Mouse (Mus musculus) neural tube, embryonic 11.5 days (tissue): ENCODE measurements at regions not wholly inside any gene's neighbourhood (a gene's known extent, or its start where the extent isn't known, plus 50 kb on each side); places are given as distances from the start of the nearest gene placed in this dataset.

Experiments used
- ATAC-seq: fragments of 200-750 bp; cut with Nextera tagmentation; 2 replicates; pipeline ENCODE4 v1.8.0; 2017; ENCODE audit warnings: moderate number of reproducible peaks, mild to moderate bottlenecking, moderate TSS enrichment, moderate library complexity; ENCODE audit not compliant: insufficient read depth, low FRiP score, low TSS enrichment
- DNase-seq: peaks from one replicate; pipeline ENCODE4 v3.0.0-alpha.2; 2015; ENCODE audit warnings: low spot score
- H3K27ac ChIP-seq: fragments of 300-500 bp; sonication (generic); 2 replicates; pipeline ENCODE4 v1.5.1; 2014; ENCODE audit warnings: low read depth, mild to moderate bottlenecking, low read length
- H3K27me3 ChIP-seq: fragments of 300-500 bp; sonication (generic); 2 replicates; pipeline ENCODE4 v1.6.1; 2014; ENCODE audit warnings: mild to moderate bottlenecking, low read length, mixed read lengths; ENCODE audit not compliant: control insufficient read depth, insufficient read depth
- H3K36me3 ChIP-seq: fragments of 300-500 bp; sonication (generic); 2 replicates; pipeline ENCODE4 v1.6.1; 2014; ENCODE audit warnings: mild to moderate bottlenecking, low read length, moderate library complexity, mixed read lengths; ENCODE audit not compliant: control insufficient read depth, insufficient read depth
- H3K4me1 ChIP-seq: fragments of 300-500 bp; sonication (generic); 2 replicates; pipeline ENCODE4 v1.6.1; 2014; ENCODE audit warnings: low read length, mixed read lengths; ENCODE audit not compliant: control insufficient read depth, insufficient read depth
- H3K4me2 ChIP-seq: fragments of 300-500 bp; sonication (generic); 2 replicates; pipeline ENCODE4 v1.6.1; 2014; ENCODE audit warnings: low read depth, mild to moderate bottlenecking, moderate library complexity
- H3K4me3 ChIP-seq: fragments of 300-500 bp; sonication (generic); 2 replicates; pipeline ENCODE4 v1.5.1; 2014; ENCODE audit warnings: low read depth, low read length
- H3K9ac ChIP-seq: fragments of 300-500 bp; sonication (generic); 2 replicates; pipeline ENCODE4 v1.6.1; 2014; ENCODE audit warnings: mild to moderate bottlenecking, low read length
- H3K9me3 ChIP-seq: fragments of 300-500 bp; sonication (generic); 2 replicates; pipeline ENCODE4 v1.6.1; 2016; ENCODE audit warnings: low read length; ENCODE audit not compliant: control insufficient read depth
- WGBS: fragments of 180-500 bp; shearing (Covaris S2); extraction: QIAGEN DNeasy Blood & Tissue Kit; methylation state at CpG from one replicate; pipeline ENCODE4 v1.1.7; 2014; 5-methylcytosine and 5-hydroxymethylcytosine counted together

DNA sequence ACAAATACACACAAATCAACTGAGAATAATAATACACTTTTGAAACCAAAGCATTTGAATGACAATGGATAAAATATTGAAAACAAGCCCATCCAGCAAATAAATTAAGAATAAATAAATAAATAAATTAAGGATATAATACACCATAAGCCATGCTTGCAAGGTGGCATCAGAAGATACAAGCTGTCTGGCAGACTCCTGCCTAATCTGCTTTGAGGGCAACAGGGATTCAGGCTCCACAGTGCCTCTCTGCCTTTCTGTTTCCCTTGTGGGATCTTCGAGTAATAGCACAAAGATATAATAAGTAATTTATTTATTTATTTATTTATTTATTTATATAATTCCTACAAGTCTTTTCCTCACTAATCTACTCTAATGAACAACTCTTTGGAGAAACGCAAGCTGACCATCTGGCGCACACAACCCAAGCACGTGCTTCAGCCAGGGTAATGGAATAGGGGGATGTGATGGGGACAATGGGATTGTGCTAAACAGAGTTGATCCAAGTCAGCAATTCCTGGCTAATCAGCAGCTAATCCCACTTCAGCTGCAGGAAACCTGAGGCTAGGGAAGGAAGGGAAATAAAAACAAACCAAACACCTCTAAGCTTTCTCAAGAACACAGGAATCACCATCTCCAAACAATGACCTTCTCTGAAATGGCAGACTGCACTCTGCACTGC lies 205.8 kb upstream of the Cd180 start:
- ATAC-seq (no peak), DNase-seq (no peak)
- no peaks in the 10 kb centered on the region for H3K27me3 ChIP-seq
- WGBS, result 71% methylated on average over 4 of the region's 4 CpGs
- H3K27ac ChIP-seq, result no peak overlapping the region
- H3K36me3 ChIP-seq, result no peaks in the 10 kb centered on the region
- H3K4me1 ChIP-seq, result no peaks in the 10 kb centered on the region
- H3K9me3 ChIP-seq, result no peaks in the 10 kb centered on the region
- H3K4me2 ChIP-seq, result no peak overlapping the region
- no peak overlapping the region for H3K4me3 ChIP-seq
- no peak overlapping the region for H3K9ac ChIP-seq

DNA sequence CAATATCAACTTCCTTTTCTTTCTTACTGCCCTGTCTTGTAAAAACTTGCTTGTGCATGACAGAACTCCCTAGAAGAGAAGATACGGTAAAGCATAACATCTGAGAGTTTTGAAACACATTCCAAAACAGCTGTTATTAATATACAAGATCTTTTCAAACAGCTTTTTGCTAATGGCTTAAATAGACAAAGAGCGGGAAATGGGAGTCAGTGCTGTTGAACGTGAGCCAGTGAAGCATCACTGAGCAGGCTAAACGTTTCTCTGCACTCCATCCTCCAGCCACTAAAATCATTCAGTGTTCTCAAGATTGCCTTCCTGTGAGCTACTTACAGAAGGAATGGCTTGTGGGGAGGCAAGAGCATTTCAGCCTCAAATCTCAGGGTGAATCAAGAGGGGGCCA lies 202.0 kb upstream of the Cd180 start:
- DNase-seq (no peak), ATAC-seq (no peak)
- Histone ChIP-seq H3K4me3 (no peak overlapping the region), H3K27ac (no peak overlapping the region), H3K27me3 (no peaks in the 10 kb centered on the region), H3K9me3 (no peaks in the 10 kb centered on the region), H3K4me2 (no peak overlapping the region), H3K36me3 (no peaks in the 10 kb centered on the region), H3K4me1 (no peaks in the 10 kb centered on the region), H3K9ac (no peak overlapping the region)
- WGBS, result 87% methylated on average over 4 of the region's 4 CpGs

DNA sequence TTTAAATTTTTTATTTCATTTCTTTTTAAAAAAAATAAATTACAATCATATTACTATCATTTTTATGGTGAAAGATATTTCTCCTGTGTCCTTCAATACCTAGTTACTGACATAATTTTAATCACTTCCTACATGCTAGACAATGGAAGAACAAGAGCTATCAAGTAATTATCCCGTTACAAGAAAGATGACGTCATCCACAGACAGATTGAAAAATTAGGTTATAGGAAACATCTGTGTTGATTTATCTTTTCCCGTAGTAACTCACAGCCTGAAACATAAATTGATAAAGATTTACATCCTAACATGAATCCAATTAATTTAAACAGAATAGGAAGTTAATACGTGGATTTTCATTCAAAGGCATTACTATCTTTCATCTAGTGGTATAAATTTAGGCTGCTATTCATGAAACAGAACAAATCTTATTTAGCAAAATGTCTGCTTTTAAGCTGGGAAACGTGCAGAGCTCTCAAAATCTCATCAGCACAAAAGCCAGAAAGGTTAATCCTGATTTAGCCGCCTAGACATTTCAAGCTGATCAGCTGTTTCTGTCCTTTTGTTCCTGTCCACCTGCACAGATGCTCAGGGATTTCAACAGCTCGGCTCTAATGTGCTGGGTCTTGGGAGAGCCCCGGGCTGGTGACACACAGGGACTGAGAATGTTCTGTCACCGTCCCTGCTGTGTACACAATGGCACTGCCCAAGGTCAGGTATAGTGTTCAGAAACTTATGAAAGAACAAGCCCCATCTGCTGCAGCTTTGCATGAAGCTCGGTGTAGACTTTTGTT lies 189.0 kb upstream of the Cd180 start:
- Histone ChIP-seq H3K9me3 (no peaks in the 10 kb centered on the region), H3K9ac (no peak overlapping the region), H3K4me1 (no peaks in the 10 kb centered on the region), H3K27ac (no peak overlapping the region), H3K27me3 (no peaks in the 10 kb centered on the region), H3K4me3 (no peak overlapping the region), H3K4me2 (no peak overlapping the region), H3K36me3 (no peaks in the 10 kb centered on the region)
- no peak for ATAC-seq
- WGBS, result 63% methylated on average over 10 of the region's 10 CpGs
- peak; percentile 18 for DNase-seq

DNA sequence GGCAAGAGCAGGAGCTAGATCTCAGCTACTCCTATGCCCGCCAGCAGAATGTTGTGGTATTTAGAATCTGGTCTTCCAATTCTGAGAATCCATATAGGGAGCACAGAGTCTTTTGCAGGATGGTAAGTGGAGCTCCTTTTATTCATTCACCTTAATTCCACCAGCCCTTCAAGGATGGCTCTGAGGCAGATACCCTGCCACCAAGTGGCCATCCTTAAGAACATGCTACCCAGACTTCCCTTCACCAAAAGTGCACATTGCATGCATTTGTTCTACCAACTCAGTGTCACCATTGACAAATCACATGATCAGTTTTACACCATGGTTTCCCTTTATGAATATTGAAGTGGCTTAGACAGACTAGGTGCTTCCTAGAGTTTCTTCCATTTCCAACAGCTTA lies 186.1 kb upstream of the Cd180 start:
- DNase-seq (no peak), ATAC-seq (no peak)
- Histone ChIP-seq H3K9ac (no peak overlapping the region), H3K27me3 (no peaks in the 10 kb centered on the region), H3K9me3 (no peaks in the 10 kb centered on the region), H3K27ac (no peak overlapping the region), H3K4me3 (no peak overlapping the region), H3K36me3 (no peaks in the 10 kb centered on the region), H3K4me1 (no peaks in the 10 kb centered on the region), H3K4me2 (no peak overlapping the region)
- WGBS, result 77% methylated on average over 1 of the region's 1 CpGs

DNA sequence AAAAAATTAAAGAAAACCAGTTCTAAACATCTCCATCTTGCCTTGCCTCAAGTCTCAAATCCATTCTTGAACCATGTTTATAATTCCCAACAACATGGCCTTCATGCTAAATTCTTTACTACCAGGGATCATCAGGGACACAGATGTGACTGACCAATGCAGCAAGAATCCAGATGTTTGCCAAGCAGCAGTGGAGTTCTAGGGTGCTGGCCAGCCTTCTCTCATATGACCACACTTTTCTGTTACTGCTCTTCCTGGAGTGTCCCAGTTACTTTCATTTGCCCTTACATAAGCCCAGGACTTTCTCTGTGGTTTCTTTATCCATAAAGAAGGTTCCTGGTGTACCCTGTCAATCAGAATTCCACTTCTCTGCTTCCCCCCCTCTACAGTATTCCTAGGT lies 185.4 kb upstream of the Cd180 start:
- Histone ChIP-seq H3K4me3 (no peak overlapping the region), H3K27me3 (no peaks in the 10 kb centered on the region), H3K4me1 (no peaks in the 10 kb centered on the region), H3K4me2 (no peak overlapping the region), H3K36me3 (no peaks in the 10 kb centered on the region), H3K9ac (no peak overlapping the region), H3K27ac (no peak overlapping the region), H3K9me3 (no peaks in the 10 kb centered on the region)
- ATAC-seq (no peak), DNase-seq (no peak)

DNA sequence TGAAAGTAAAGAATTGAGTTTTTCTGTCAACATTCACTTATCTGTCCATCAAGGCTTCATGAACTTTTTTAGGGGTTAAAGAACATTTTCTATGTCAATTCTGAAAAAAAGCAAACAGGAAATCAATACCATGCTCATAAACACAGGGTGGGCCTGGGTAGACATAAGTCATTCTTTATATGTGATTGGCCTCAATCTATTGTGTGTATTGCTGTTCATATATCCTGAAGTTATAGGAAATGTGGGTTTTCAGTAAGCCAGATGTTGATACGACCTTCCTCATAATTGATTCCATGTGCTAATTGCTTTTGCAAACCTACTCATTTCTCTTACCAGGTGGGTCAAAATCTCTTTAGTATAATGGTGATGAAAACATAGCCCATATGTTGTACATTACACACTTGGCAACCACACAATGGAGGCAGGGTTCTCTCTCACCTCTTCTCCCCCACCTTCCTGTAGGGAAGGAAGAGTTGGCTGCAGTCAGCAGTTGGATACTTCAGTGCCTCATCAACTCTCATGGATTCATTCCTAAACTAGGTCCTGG lies 182.6 kb upstream of the Cd180 start:
- Histone ChIP-seq H3K9me3 (no peaks in the 10 kb centered on the region), H3K9ac (no peak overlapping the region), H3K36me3 (no peaks in the 10 kb centered on the region), H3K27ac (no peak overlapping the region), H3K4me3 (no peak overlapping the region), H3K4me1 (no peaks in the 10 kb centered on the region), H3K27me3 (no peaks in the 10 kb centered on the region), H3K4me2 (no peak overlapping the region)
- ATAC-seq, result no peak
- WGBS, result 50% methylated on average over 1 of the region's 1 CpGs
- no peak for DNase-seq

DNA sequence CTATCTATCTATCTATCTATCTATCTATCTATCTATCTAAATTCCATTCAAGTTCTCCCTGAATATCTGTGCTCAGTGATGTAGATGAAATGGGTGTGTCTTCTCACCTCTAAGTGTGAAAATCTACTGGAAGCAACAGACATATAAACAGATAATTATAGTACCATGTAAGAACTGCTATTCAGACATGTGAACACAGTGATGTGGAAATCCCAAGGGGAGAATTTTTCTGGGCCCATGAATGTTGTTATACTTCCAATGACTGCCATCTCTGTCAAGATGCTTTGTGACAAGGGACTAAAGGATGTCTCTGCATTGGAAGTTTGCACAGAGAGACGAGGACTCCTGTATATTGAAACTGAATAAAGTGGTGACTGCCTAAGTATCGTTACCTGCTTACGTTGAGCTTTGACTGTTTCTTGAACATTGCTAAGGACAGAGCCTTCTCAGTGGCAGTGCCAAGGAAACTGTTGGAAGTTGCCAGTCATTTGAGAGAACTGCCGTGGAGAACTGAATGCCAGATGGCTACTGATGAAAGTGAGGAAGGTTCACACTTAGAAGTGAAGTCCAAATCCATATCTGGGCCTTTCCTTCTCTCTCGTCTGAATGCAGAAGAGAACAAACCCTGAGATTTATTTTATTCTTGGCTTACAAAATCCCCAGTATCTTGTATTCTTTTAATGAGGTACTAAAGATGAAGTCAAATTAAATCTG lies 175.0 kb upstream of the Cd180 start:
- no peak overlapping the region for H3K27ac ChIP-seq
- no peaks in the 10 kb centered on the region for H3K36me3 ChIP-seq
- DNase-seq (no peak), ATAC-seq (no peak)
- 88% methylated on average over 5 of the region's 5 CpGs for WGBS
- H3K9me3 ChIP-seq, result no peaks in the 10 kb centered on the region
- no peak overlapping the region for H3K4me2 ChIP-seq
- H3K9ac ChIP-seq, result no peak overlapping the region
- H3K4me1 ChIP-seq, result no peaks in the 10 kb centered on the region
- no peak overlapping the region for H3K4me3 ChIP-seq
- H3K27me3 ChIP-seq, result no peaks in the 10 kb centered on the region

DNA sequence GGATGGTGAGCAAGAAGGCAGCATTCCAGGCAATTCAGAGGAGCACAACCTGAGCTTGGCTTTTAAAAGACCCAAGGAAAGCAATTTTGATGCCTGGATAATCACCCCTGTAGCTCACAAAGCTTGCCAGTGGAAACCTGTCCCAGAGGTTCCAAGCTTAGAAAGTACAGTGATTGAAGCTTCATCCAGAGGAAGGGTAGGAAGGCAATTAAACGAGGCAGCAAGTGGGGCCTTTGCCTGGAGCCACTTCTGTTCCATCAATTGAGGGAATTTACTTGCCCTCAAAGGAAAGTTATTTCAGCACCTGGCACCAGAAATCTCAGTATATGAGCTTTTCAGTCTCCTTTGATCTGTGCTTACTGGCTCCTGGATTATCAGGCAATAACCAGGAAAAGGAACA lies 171.9 kb upstream of the Cd180 start:
- DNase-seq (no peak), ATAC-seq (no peak)
- WGBS, result 38% methylated on average over 1 of the region's 1 CpGs
- no peak overlapping the region for H3K27ac ChIP-seq
- no peaks in the 10 kb centered on the region for H3K4me1 ChIP-seq
- H3K4me3 ChIP-seq, result no peak overlapping the region
- H3K9ac ChIP-seq, result no peak overlapping the region
- no peaks in the 10 kb centered on the region for H3K9me3 ChIP-seq
- H3K27me3 ChIP-seq, result no peaks in the 10 kb centered on the region
- H3K36me3 ChIP-seq, result no peaks in the 10 kb centered on the region
- H3K4me2 ChIP-seq, result no peak overlapping the region
